Mouse (Mus musculus): ENCODE measurements at regions not wholly inside any gene's neighbourhood (a gene's known extent, or its start where the extent isn't known, plus 50 kb on each side); places are given as distances from the start of the nearest gene placed in this dataset.

- ATAC-seq (ENCODE audit: insufficient number of reproducible peaks, insufficient read depth, low FRiP score, low TSS enrichment, low read depth): no peak
- Histone ChIP-seq H3K36me3 (no peaks in the 10 kb centered on the region), H3K4me3 (replicated peaks) (no peak overlapping the region), H3K9ac (replicated peaks) (no peak overlapping the region), H3K4me1 (replicated peaks) (peaks cover 26% of the 10 kb centered on the region), H3K4me2 (no peak overlapping the region), H3K9me3 (no peaks in the 10 kb centered on the region), H3K27ac (no peak overlapping the region), H3K27me3 (no peaks in the 10 kb centered on the region)
- WGBS: 77% methylated on average over 3 of the region's 3 CpGs
These were observed 179.9 kb downstream of the Enc1 start for GRCm38 (mm10) chr13:97420773-97421172.

- H3K4me3 ChIP-seq (replicated peaks): no peak overlapping the region
- H3K27me3 ChIP-seq: no peaks in the 10 kb centered on the region
- 88% methylated on average over 3 of the region's 3 CpGs for WGBS
- H3K4me1 ChIP-seq (replicated peaks): peaks cover 17% of the 10 kb centered on the region
- H3K4me2 ChIP-seq: no peak overlapping the region
- no peak overlapping the region for H3K27ac ChIP-seq
- H3K36me3 ChIP-seq: no peaks in the 10 kb centered on the region
- H3K9me3 ChIP-seq: no peaks in the 10 kb centered on the region
- H3K9ac ChIP-seq (replicated peaks): no peak overlapping the region
- ATAC-seq (ENCODE audit: insufficient number of reproducible peaks, insufficient read depth, low FRiP score, low TSS enrichment, low read depth): no peak
These were observed 178.2 kb downstream of the Enc1 start for GRCm38 (mm10) chr13:97419100-97419499.

GRCm38 (mm10) chr13:97418681-97419080, 177.8 kb downstream of the Enc1 start:
- Histone ChIP-seq H3K27ac (no peak overlapping the region), H3K36me3 (no peaks in the 10 kb centered on the region), H3K4me1 (replicated peaks) (peaks cover 13% of the 10 kb centered on the region), H3K4me2 (no peak overlapping the region), H3K27me3 (no peaks in the 10 kb centered on the region), H3K9me3 (no peaks in the 10 kb centered on the region), H3K4me3 (replicated peaks) (no peak overlapping the region), H3K9ac (replicated peaks) (no peak overlapping the region)
- 42% methylated on average over 8 of the region's 8 CpGs for WGBS
- no peak for ATAC-seq (ENCODE audit: insufficient number of reproducible peaks, insufficient read depth, low FRiP score, low TSS enrichment, low read depth)

- no peaks in the 10 kb centered on the region for H3K36me3 ChIP-seq
- no peak overlapping the region for H3K4me3 ChIP-seq (replicated peaks)
- no peaks in the 10 kb centered on the region for H3K9me3 ChIP-seq
- ATAC-seq (ENCODE audit: insufficient number of reproducible peaks, insufficient read depth, low FRiP score, low TSS enrichment, low read depth): no peak
- no peak overlapping the region for H3K4me2 ChIP-seq
- no peak overlapping the region for H3K27ac ChIP-seq
- peaks cover 13% of the 10 kb centered on the region for H3K4me1 ChIP-seq (replicated peaks)
- no peak overlapping the region for H3K9ac ChIP-seq (replicated peaks)
- 67% methylated on average over 6 of the region's 6 CpGs for WGBS
- no peaks in the 10 kb centered on the region for H3K27me3 ChIP-seq
These were observed 177.2 kb downstream of the Enc1 start for GRCm38 (mm10) chr13:97418081-97418480.

GRCm38 (mm10) chr13:97415927-97416709, 175.2 kb downstream of the Enc1 start:
- no peaks in the 10 kb centered on the region for H3K27me3 ChIP-seq
- no peak overlapping the region for H3K4me3 ChIP-seq (replicated peaks)
- no peak overlapping the region for H3K4me2 ChIP-seq
- no peak overlapping the region for H3K9ac ChIP-seq (replicated peaks)
- no peak for ATAC-seq (ENCODE audit: insufficient number of reproducible peaks, insufficient read depth, low FRiP score, low TSS enrichment, low read depth)
- H3K27ac ChIP-seq: no peak overlapping the region
- H3K36me3 ChIP-seq: no peaks in the 10 kb centered on the region
- H3K9me3 ChIP-seq: no peaks in the 10 kb centered on the region
- WGBS: 61% methylated on average over 10 of the region's 10 CpGs
- H3K4me1 ChIP-seq (replicated peaks): peaks cover 20% of the 10 kb centered on the region

GRCm38 (mm10) chr13:97415381-97415780, 174.5 kb downstream of the Enc1 start:
- H3K27me3 ChIP-seq: no peaks in the 10 kb centered on the region
- WGBS: 86% methylated on average over 2 of the region's 2 CpGs
- no peak overlapping the region for H3K27ac ChIP-seq
- ATAC-seq (ENCODE audit: insufficient number of reproducible peaks, insufficient read depth, low FRiP score, low TSS enrichment, low read depth): no peak
- H3K4me1 ChIP-seq (replicated peaks): peaks cover 27% of the 10 kb centered on the region
- H3K9ac ChIP-seq (replicated peaks): no peak overlapping the region
- no peaks in the 10 kb centered on the region for H3K9me3 ChIP-seq
- H3K4me3 ChIP-seq (replicated peaks): no peak overlapping the region
- no peaks in the 10 kb centered on the region for H3K36me3 ChIP-seq
- no peak overlapping the region for H3K4me2 ChIP-seq

- Histone ChIP-seq H3K36me3 (no peaks in the 10 kb centered on the region), H3K4me2 (no peak overlapping the region), H3K9ac (replicated peaks) (no peak overlapping the region), H3K4me3 (replicated peaks) (no peak overlapping the region), H3K27ac (no peak overlapping the region), H3K4me1 (replicated peaks) (peaks cover 30% of the 10 kb centered on the region), H3K27me3 (no peaks in the 10 kb centered on the region), H3K9me3 (no peaks in the 10 kb centered on the region)
- WGBS: 47% methylated on average over 4 of the region's 4 CpGs
- no peak for ATAC-seq (ENCODE audit: insufficient number of reproducible peaks, insufficient read depth, low FRiP score, low TSS enrichment, low read depth)
These were observed 171.2 kb downstream of the Enc1 start for GRCm38 (mm10) chr13:97412151-97412550.

- no peak; the same call in 1 of the 2 replicates for ATAC-seq (ENCODE audit: insufficient number of reproducible peaks, insufficient read depth, low FRiP score, low TSS enrichment, low read depth)
- no peak overlapping the region for H3K4me3 ChIP-seq (replicated peaks)
- WGBS: 20% methylated on average over 9 of the region's 9 CpGs
These were observed 169.8 kb downstream of the Enc1 start for GRCm38 (mm10) chr13:97410550-97411201.

GRCm38 (mm10) chr13:97409891-97410525, 169.1 kb downstream of the Enc1 start:
- no peaks in the 10 kb centered on the region for H3K27me3 ChIP-seq
- no peaks in the 10 kb centered on the region for H3K36me3 ChIP-seq
- no peak overlapping the region for H3K9ac ChIP-seq (replicated peaks)
- H3K9me3 ChIP-seq: no peaks in the 10 kb centered on the region
- peaks cover 37% of the 10 kb centered on the region for H3K4me1 ChIP-seq (replicated peaks)
- no peak overlapping the region for H3K4me3 ChIP-seq (replicated peaks)
- H3K4me2 ChIP-seq: no peak overlapping the region
- H3K27ac ChIP-seq: no peak overlapping the region
- WGBS: 56% methylated on average over 6 of the region's 6 CpGs
- no peak for ATAC-seq (ENCODE audit: insufficient number of reproducible peaks, insufficient read depth, low FRiP score, low TSS enrichment, low read depth)

More at GRCm38 (mm10) chr13:97410550-97411201, 169.8 kb downstream of the Enc1 start:
- Histone ChIP-seq H3K27me3 (no peaks in the 10 kb centered on the region), H3K36me3 (no peaks in the 10 kb centered on the region), H3K4me2 (no peak overlapping the region), H3K27ac (peak overlapping the region; percentile 35; the same call in 1 of the 2 replicates), H3K9me3 (no peaks in the 10 kb centered on the region), H3K9ac (replicated peaks) (no peak overlapping the region), H3K4me1 (replicated peaks) (peaks cover 37% of the 10 kb centered on the region)

GRCm38 (mm10) chr13:97409291-97409780, 168.4 kb downstream of the Enc1 start:
- H3K4me2 ChIP-seq: no peak overlapping the region
- H3K4me1 ChIP-seq (replicated peaks): peaks cover 37% of the 10 kb centered on the region
- no peak overlapping the region for H3K4me3 ChIP-seq (replicated peaks)
- no peak for ATAC-seq (ENCODE audit: insufficient number of reproducible peaks, insufficient read depth, low FRiP score, low TSS enrichment, low read depth)
- WGBS: 51% methylated on average over 8 of the region's 8 CpGs
- H3K27ac ChIP-seq: no peak overlapping the region
- no peak overlapping the region for H3K9ac ChIP-seq (replicated peaks)
- no peaks in the 10 kb centered on the region for H3K9me3 ChIP-seq
- no peaks in the 10 kb centered on the region for H3K36me3 ChIP-seq
- H3K27me3 ChIP-seq: no peaks in the 10 kb centered on the region

Data from limb, embryonic 12.5 days (tissue).